Mouse (Mus musculus): ENCODE results near the gene Ahctf1. TPM values are rescaled to one million over a fixed set of nuclear protein-coding genes. Genes with fewer than 3 reads are reported as not detected.
A peak's percentile ranks its signal among the peaks of the same experiment; 100 is the strongest.

Gene Ahctf1
- polyA plus RNA-seq, 1 experiment: 131 TPM

- Histone ChIP-seq H3K4me1 (ENCODE audit: control insufficient read depth, insufficient read depth, low read length) (no peaks in the 10 kb centered on the region), H3K4me3 (ENCODE audit: low read depth, low read length) (no peak overlapping the region), H3K27ac (ENCODE audit: insufficient read depth, low read length) (no peak overlapping the region), H3K9me3 (replicated peaks; ENCODE audit: control insufficient read depth, insufficient read depth, low read length, poor library complexity, severe bottlenecking) (peaks cover 16% of the 10 kb centered on the region), H3K27me3 (ENCODE audit: control insufficient read depth, insufficient read depth, low read length, poor library complexity, severe bottlenecking) (no peaks in the 10 kb centered on the region), H3K9ac (ENCODE audit: low read depth, poor library complexity, severe bottlenecking) (no peak overlapping the region), H3K36me3 (ENCODE audit: control insufficient read depth, insufficient read depth, low read length, poor library complexity, severe bottlenecking) (no peaks in the 10 kb centered on the region)
- no peak for TF ChIP-seq CTCF (IDR thresholded peaks at IDR 0.05; ENCODE audit: low read depth, low read length)
- no peak for TF ChIP-seq POLR2A (IDR thresholded peaks at IDR 0.05; ENCODE audit: insufficient read depth, low read length)
- TF ChIP-seq EP300 (IDR thresholded peaks at IDR 0.05; ENCODE audit: insufficient read depth, low read depth, low read length): no peak
Observed at GRCm38 (mm10) chr1:179813385-179813784, 9.9 kb upstream of the Ahctf1 start.

- no peaks in the 10 kb centered on the region for H3K4me1 ChIP-seq (ENCODE audit: control insufficient read depth, insufficient read depth, low read length)
- H3K27me3 ChIP-seq (ENCODE audit: control insufficient read depth, insufficient read depth, low read length, poor library complexity, severe bottlenecking): no peaks in the 10 kb centered on the region
- H3K9me3 ChIP-seq (replicated peaks; ENCODE audit: control insufficient read depth, insufficient read depth, low read length, poor library complexity, severe bottlenecking): no peaks in the 10 kb centered on the region
- H3K9ac ChIP-seq (ENCODE audit: low read depth, poor library complexity, severe bottlenecking): no peak overlapping the region
- no peak overlapping the region for H3K4me3 ChIP-seq (ENCODE audit: low read depth, low read length)
- H3K27ac ChIP-seq (ENCODE audit: insufficient read depth, low read length): no peak overlapping the region
- no peaks in the 10 kb centered on the region for H3K36me3 ChIP-seq (ENCODE audit: control insufficient read depth, insufficient read depth, low read length, poor library complexity, severe bottlenecking)
- TF ChIP-seq POLR2A (IDR thresholded peaks at IDR 0.05; ENCODE audit: insufficient read depth, low read length) (no peak), CTCF (IDR thresholded peaks at IDR 0.05; ENCODE audit: low read depth, low read length) (no peak), EP300 (IDR thresholded peaks at IDR 0.05; ENCODE audit: insufficient read depth, low read depth, low read length) (no peak)
Observed at GRCm38 (mm10) chr1:179808300-179808699, 4.8 kb upstream of the Ahctf1 start.

GRCm38 (mm10) chr1:179807468-179807867 lies 4.0 kb upstream of the Ahctf1 start:
- Histone ChIP-seq H3K9me3 (replicated peaks; ENCODE audit: control insufficient read depth, insufficient read depth, low read length, poor library complexity, severe bottlenecking) (no peaks in the 10 kb centered on the region), H3K4me1 (ENCODE audit: control insufficient read depth, insufficient read depth, low read length) (no peaks in the 10 kb centered on the region), H3K36me3 (ENCODE audit: control insufficient read depth, insufficient read depth, low read length, poor library complexity, severe bottlenecking) (no peaks in the 10 kb centered on the region), H3K27me3 (ENCODE audit: control insufficient read depth, insufficient read depth, low read length, poor library complexity, severe bottlenecking) (no peaks in the 10 kb centered on the region), H3K4me3 (ENCODE audit: low read depth, low read length) (no peak overlapping the region), H3K27ac (ENCODE audit: insufficient read depth, low read length) (no peak overlapping the region), H3K9ac (ENCODE audit: low read depth, poor library complexity, severe bottlenecking) (no peak overlapping the region)
- TF ChIP-seq CTCF (IDR thresholded peaks at IDR 0.05; ENCODE audit: low read depth, low read length): no peak
- TF ChIP-seq POLR2A (IDR thresholded peaks at IDR 0.05; ENCODE audit: insufficient read depth, low read length): no peak
- no peak for TF ChIP-seq EP300 (IDR thresholded peaks at IDR 0.05; ENCODE audit: insufficient read depth, low read depth, low read length)

- Histone ChIP-seq H3K27ac (ENCODE audit: insufficient read depth, low read length) (no peak overlapping the region), H3K4me3 (ENCODE audit: low read depth, low read length) (no peak overlapping the region), H3K9ac (ENCODE audit: low read depth, poor library complexity, severe bottlenecking) (no peak overlapping the region), H3K36me3 (ENCODE audit: control insufficient read depth, insufficient read depth, low read length, poor library complexity, severe bottlenecking) (no peaks in the 10 kb centered on the region), H3K9me3 (replicated peaks; ENCODE audit: control insufficient read depth, insufficient read depth, low read length, poor library complexity, severe bottlenecking) (no peaks in the 10 kb centered on the region), H3K4me1 (ENCODE audit: control insufficient read depth, insufficient read depth, low read length) (no peaks in the 10 kb centered on the region), H3K27me3 (ENCODE audit: control insufficient read depth, insufficient read depth, low read length, poor library complexity, severe bottlenecking) (no peaks in the 10 kb centered on the region)
- TF ChIP-seq CTCF (IDR thresholded peaks at IDR 0.05; ENCODE audit: low read depth, low read length) (no peak), EP300 (IDR thresholded peaks at IDR 0.05; ENCODE audit: insufficient read depth, low read depth, low read length) (no peak), POLR2A (IDR thresholded peaks at IDR 0.05; ENCODE audit: insufficient read depth, low read length) (no peak)
Observed at GRCm38 (mm10) chr1:179805751-179806150, 2.3 kb upstream of the Ahctf1 start.

- H3K27ac ChIP-seq (ENCODE audit: insufficient read depth, low read length): peak overlapping the region; percentile 90
- H3K9me3 ChIP-seq (replicated peaks; ENCODE audit: control insufficient read depth, insufficient read depth, low read length, poor library complexity, severe bottlenecking): no peaks in the 10 kb centered on the region
- H3K36me3 ChIP-seq (ENCODE audit: control insufficient read depth, insufficient read depth, low read length, poor library complexity, severe bottlenecking): peaks cover 2% of the 10 kb centered on the region; the same call in 1 of the 2 replicates
- H3K27me3 ChIP-seq (ENCODE audit: control insufficient read depth, insufficient read depth, low read length, poor library complexity, severe bottlenecking): no peaks in the 10 kb centered on the region
- TF ChIP-seq CTCF (IDR thresholded peaks at IDR 0.05; ENCODE audit: low read depth, low read length): no peak
- TF ChIP-seq POLR2A (IDR thresholded peaks at IDR 0.05; ENCODE audit: insufficient read depth, low read length): no peak
- no peak for TF ChIP-seq EP300 (IDR thresholded peaks at IDR 0.05; ENCODE audit: insufficient read depth, low read depth, low read length)
- peak overlapping the region; percentile 97 for H3K9ac ChIP-seq (ENCODE audit: low read depth, poor library complexity, severe bottlenecking)
- H3K4me1 ChIP-seq (ENCODE audit: control insufficient read depth, insufficient read depth, low read length): no peaks in the 10 kb centered on the region
- H3K4me3 ChIP-seq (ENCODE audit: low read depth, low read length): peak overlapping the region; percentile 87
Observed at GRCm38 (mm10) chr1:179804140-179804881, 831 bp upstream of the Ahctf1 start.

Data from ES-Bruce4 (cell line).